Mouse (Mus musculus) embryonic fibroblast, embryonic 13.5 days (primary cell): ENCODE data around the gene Prkx. TPM values are rescaled to one million over a fixed set of nuclear protein-coding genes. Genes with fewer than 3 reads are reported as not detected.
A peak's percentile ranks its signal among the peaks of the same experiment; 100 is the strongest.

Experiments
- H3K27ac ChIP-seq: 2 replicates; pipeline ENCODE4 v1.5.1; 2012; ENCODE audit warnings: low read length, control low read depth, inconsistent platforms; ENCODE audit not compliant: insufficient read depth
- H3K4me1 ChIP-seq: 2 replicates; pipeline ENCODE4 v1.6.1; 2011; ENCODE audit warnings: low read length; ENCODE audit not compliant: control insufficient read depth, insufficient read depth
- H3K4me3 ChIP-seq: 2 replicates; pipeline ENCODE4 v1.5.1; 2011; ENCODE audit warnings: mild to moderate bottlenecking, control low read depth, low read length; ENCODE audit not compliant: insufficient read depth
- CTCF ChIP-seq: IDR thresholded peaks from 2 replicates; pipeline ENCODE4 v1.5.1; 2011; ENCODE audit warnings: mild to moderate bottlenecking, control low read depth, low read length, moderate library complexity, borderline replicate concordance; ENCODE audit not compliant: insufficient read depth
- POLR2A ChIP-seq: IDR thresholded peaks from 2 replicates; pipeline ENCODE4 v1.6.1; 2011; ENCODE audit warnings: low read depth, mild to moderate bottlenecking, control low read depth, low read length, moderate library complexity
- polyA plus RNA-seq: library from polyadenylated mRNA; stranded (reverse); fragments of >200 nt; gene quantifications from 2 replicates; pipeline ENCODE4 v1.2.4, GENCODE M21; 2011; ENCODE audit warnings: low read depth; ENCODE audit not compliant: missing spikeins, insufficient read length

Prkx gene
- polyA plus RNA-seq, 1 experiment, result 6.2 TPM

- no peak overlapping the region for H3K27ac ChIP-seq
- no peak overlapping the region for H3K4me3 ChIP-seq
- TF ChIP-seq POLR2A (no peak), CTCF (no peak)
These were observed 7.4 kb downstream of the Prkx start for GRCm38 (mm10) chrX:77788675-77789074.

GRCm38 (mm10) chrX:77786354-77786753 lies 9.7 kb downstream of the Prkx start:
- Histone ChIP-seq H3K4me3 (no peak overlapping the region), H3K4me1 (peaks cover 5% of the 10 kb centered on the region), H3K27ac (peak overlapping the region; percentile 26; the same call in 1 of the 2 replicates)
- no peak for TF ChIP-seq CTCF
- TF ChIP-seq POLR2A, result no peak

More at GRCm38 (mm10) chrX:77788675-77789074, 7.4 kb downstream of the Prkx start:
- peaks cover 5% of the 10 kb centered on the region for H3K4me1 ChIP-seq

DNA sequence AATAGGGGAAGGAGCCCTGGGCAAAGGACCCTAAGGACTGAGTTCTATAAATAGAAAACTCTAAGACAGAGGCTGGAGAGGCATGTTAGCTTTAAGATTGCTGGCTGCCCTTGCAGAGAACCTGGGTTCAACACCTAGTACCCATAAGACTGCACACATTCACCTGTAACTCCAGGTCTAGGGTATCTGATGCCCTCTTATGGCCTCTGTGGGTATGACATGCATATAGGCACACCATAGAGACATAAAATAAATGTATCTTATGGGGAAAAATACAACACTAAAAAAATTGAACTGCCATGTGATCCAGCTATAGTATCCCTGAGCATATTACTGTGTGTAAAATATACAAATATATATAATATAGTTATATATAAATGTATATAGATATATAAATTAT lies 18.3 kb downstream of the Prkx start:
- Histone ChIP-seq H3K4me1 (no peaks in the 10 kb centered on the region), H3K4me3 (no peak overlapping the region)

GRCm38 (mm10) chrX:77765153-77765552 lies 30.9 kb downstream of the Prkx start:
- no peak for TF ChIP-seq CTCF
- TF ChIP-seq POLR2A, result no peak
- Histone ChIP-seq H3K4me3 (no peak overlapping the region), H3K4me1 (no peaks in the 10 kb centered on the region), H3K27ac (no peak overlapping the region)

More for the DNA sequence above, 18.3 kb downstream of the Prkx start:
- no peak for TF ChIP-seq CTCF
- H3K27ac ChIP-seq, result no peak overlapping the region

GRCm38 (mm10) chrX:77744260-77744659 lies 51.8 kb downstream of the Prkx start:
- no peaks in the 10 kb centered on the region for H3K4me1 ChIP-seq

GRCm38 (mm10) chrX:77741383-77741782 lies 54.7 kb downstream of the Prkx start:
- Histone ChIP-seq H3K27ac (no peak overlapping the region), H3K4me3 (no peak overlapping the region), H3K4me1 (no peaks in the 10 kb centered on the region)
- TF ChIP-seq CTCF, result peak; percentile 54; the same call in 1 of the 2 replicates
- no peak for TF ChIP-seq POLR2A

More at GRCm38 (mm10) chrX:77744260-77744659, 51.8 kb downstream of the Prkx start:
- Histone ChIP-seq H3K4me3 (no peak overlapping the region), H3K27ac (no peak overlapping the region)
- TF ChIP-seq CTCF (no peak), POLR2A (no peak)

- no peak for TF ChIP-seq CTCF
- no peak overlapping the region for H3K27ac ChIP-seq
- no peaks in the 10 kb centered on the region; the same call in 1 of the 2 replicates for H3K4me1 ChIP-seq
- no peak overlapping the region for H3K4me3 ChIP-seq
These were observed 62.0 kb downstream of the Prkx start for GRCm38 (mm10) chrX:77733930-77734536.

DNA sequence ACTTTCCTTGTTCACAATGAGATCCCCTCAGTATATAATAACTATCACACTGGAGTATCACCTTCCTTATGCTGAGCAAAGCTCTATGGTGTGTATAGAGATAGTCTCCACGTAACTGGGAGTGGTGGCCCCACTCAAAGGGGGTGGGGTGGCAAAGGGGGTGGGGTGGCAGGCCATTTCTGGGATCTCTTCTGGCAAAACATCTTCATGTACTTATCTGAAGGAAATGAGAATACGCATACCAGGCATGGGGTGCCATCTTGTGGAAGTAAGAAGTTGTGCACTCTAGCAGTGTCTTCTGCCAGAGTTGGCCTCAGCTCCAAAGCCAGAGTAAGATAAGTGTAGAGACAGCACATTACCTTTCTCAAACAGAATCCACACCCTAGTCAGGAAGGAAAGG lies 75.8 kb downstream of the Prkx start:
- Histone ChIP-seq H3K4me1 (no peaks in the 10 kb centered on the region), H3K27ac (no peak overlapping the region), H3K4me3 (no peak overlapping the region)
- TF ChIP-seq CTCF (peak; percentile 20; the same call in 1 of the 2 replicates), POLR2A (no peak)

Other genes with a start within 250 kb of the Prkx start
- not detected in 2 replicates for gene Pbsn, start 57.3 kb upstream of the Prkx start, polyA plus RNA-seq
- gene Gm14744, start 68.5 kb upstream of the Prkx start, polyA plus RNA-seq, result not detected in 2 replicates
- not detected in 2 replicates for gene 5430402E10Rik, start 128.8 kb upstream of the Prkx start, polyA plus RNA-seq